Mouse (Mus musculus) neural tube, embryonic 14.5 days (tissue): ENCODE measurements around the gene Wap. TPM values are rescaled to one million over a fixed set of nuclear protein-coding genes. Genes with fewer than 3 reads are reported as not detected.

Experiments
- ATAC-seq: fragments of 200-750 bp; cut with Nextera tagmentation; 2 replicates; pipeline ENCODE4 v1.8.0; 2017; ENCODE audit warnings: low read depth, mild to moderate bottlenecking, moderate TSS enrichment, moderate library complexity
- H3K27ac ChIP-seq: fragments of 300-500 bp; sonication (generic); 2 replicates; pipeline ENCODE4 v1.5.1; 2014; ENCODE audit warnings: low read depth, mild to moderate bottlenecking, control low read depth, low read length, moderate library complexity, mixed read lengths
- H3K27me3 ChIP-seq: fragments of 300-500 bp; sonication (generic); 2 replicates; pipeline ENCODE4 v1.6.1; 2014; ENCODE audit warnings: low read length; ENCODE audit not compliant: control insufficient read depth, insufficient read depth
- H3K36me3 ChIP-seq: fragments of 300-500 bp; sonication (generic); 2 replicates; pipeline ENCODE4 v1.6.1; 2014; ENCODE audit warnings: low read length, mixed read lengths; ENCODE audit not compliant: control insufficient read depth, insufficient read depth
- H3K4me1 ChIP-seq: fragments of 300-500 bp; sonication (generic); 2 replicates; pipeline ENCODE4 v1.6.1; 2014; ENCODE audit warnings: low read length; ENCODE audit not compliant: control insufficient read depth, insufficient read depth
- H3K4me2 ChIP-seq: fragments of 300-500 bp; sonication (generic); 2 replicates; pipeline ENCODE4 v1.6.1; 2014; ENCODE audit warnings: mild to moderate bottlenecking, low read depth, low read length, control low read depth
- H3K4me3 ChIP-seq: fragments of 300-500 bp; sonication (generic); 2 replicates; pipeline ENCODE4 v1.5.1; 2014; ENCODE audit warnings: low read depth, low read length, control low read depth, mixed read lengths
- H3K9ac ChIP-seq: fragments of 300-500 bp; sonication (generic); replicated peaks from 2 replicates; pipeline ENCODE4 v1.6.1; 2014; ENCODE audit warnings: low read depth, mild to moderate bottlenecking, control low read depth, low read length, mixed read lengths
- H3K9me3 ChIP-seq: fragments of 300-500 bp; sonication (generic); 2 replicates; pipeline ENCODE4 v1.6.1; 2016; ENCODE audit warnings: low read length; ENCODE audit not compliant: control insufficient read depth
- WGBS: fragments of 180-500 bp; shearing (Covaris S2); extraction: QIAGEN DNeasy Blood & Tissue Kit; methylation state at CpG from one replicate; pipeline ENCODE4 v1.1.7; 2014; 5-methylcytosine and 5-hydroxymethylcytosine counted together
- polyA plus RNA-seq: library from polyadenylated mRNA; unstranded; fragments of >200 nt; fragmentation: Nextera tagmentation; extraction: Ambion mirVana; gene quantifications from 2 replicates; pipeline ENCODE4 v1.2.1, GENCODE M21; 2014

The Wap gene
- polyA plus RNA-seq, 1 experiment from 2014 or later: not detected

DNA sequence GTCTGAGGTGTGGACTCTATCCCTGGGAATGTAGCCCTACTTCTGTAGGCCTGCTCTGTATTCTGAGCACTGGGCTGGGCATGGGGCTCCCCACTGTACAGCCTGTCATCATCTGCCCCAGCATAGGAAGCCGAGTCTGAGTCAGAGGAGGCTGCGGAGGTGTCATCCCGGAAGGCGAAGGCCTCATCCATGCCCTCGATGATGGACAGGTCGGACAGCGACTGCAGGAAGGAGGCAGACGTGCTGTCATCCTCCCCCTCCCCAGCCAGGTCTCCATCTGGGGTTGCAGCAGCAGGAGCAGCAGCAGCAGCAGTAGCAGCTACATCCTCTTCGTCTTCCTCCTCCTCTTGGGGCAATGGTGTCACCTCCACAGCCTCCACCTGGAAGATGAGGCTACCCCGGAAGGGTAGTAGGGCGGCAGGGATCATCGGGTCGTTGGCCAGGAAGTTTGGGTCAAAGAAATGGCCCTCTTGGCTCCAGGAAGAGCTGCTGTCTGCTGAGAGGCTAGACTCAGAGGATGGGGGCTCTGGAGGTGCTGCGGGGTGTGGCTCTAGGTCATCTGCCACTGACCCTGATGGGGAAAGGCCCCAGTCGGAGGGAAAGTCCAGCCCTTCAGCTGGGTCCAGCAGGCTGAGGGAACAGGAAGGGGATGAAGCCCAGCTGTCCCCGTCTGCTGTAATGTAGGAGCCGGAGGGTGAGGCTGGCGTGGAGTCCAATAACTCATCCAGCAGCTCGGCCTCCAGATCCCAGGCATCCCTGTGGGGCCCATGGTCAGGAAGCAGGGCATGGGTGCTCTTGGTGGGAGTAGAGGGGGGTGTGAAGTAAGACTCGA is 36.6 kb downstream of the Wap start:
- no peaks in the 10 kb centered on the region for H3K9me3 ChIP-seq
- H3K4me3 ChIP-seq: no peak overlapping the region
- 73% methylated on average over 20 of the region's 20 CpGs for WGBS
- no peak overlapping the region for H3K4me2 ChIP-seq
- H3K4me1 ChIP-seq: peaks cover 52% of the 10 kb centered on the region
- no peaks in the 10 kb centered on the region for H3K27me3 ChIP-seq
- peaks cover 30% of the 10 kb centered on the region for H3K36me3 ChIP-seq
- H3K9ac ChIP-seq: peak overlapping the region; percentile 17; the same call in 1 of the 2 replicates
- no peak overlapping the region for H3K27ac ChIP-seq
- no peak for ATAC-seq

DNA sequence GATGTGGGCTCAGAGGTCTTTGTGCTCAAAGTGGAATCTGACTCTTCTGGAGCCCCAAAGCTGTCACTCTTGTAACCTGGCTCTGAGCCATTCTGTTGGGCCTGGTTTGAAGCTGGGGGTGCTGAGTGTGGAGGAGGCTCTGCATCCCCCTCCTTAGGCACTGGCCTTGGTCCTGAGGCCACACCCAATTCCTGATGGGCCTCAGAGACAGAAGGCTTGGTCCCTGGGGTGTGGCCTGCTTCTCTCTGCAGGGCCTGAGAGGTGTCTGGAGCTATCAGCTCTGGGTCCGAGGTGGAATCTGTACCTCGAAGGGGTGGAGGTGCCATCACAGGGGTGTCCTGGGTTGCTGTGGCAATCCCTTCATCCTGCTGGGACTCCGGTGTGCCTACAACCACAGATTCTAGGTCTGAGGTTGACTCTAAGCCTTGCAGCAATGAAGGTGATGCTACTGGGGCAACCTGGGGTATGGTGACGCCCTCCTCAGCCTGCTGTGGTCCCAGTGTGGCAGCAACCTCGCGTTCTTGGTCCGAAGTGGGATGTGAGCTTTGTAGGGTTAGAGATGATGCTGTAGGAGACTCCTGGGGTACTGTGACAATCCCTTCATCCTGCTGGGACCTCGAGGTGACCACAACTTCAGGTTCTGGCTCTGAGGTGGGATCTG is 38.0 kb downstream of the Wap start:
- no peak overlapping the region for H3K4me3 ChIP-seq
- peaks cover 35% of the 10 kb centered on the region for H3K36me3 ChIP-seq
- H3K4me2 ChIP-seq: no peak overlapping the region; the same call in 1 of the 2 replicates
- 86% methylated on average over 8 of the region's 8 CpGs for WGBS
- peak overlapping the region; percentile 78; the same call in 1 of the 2 replicates for H3K27ac ChIP-seq
- no peak overlapping the region for H3K9ac ChIP-seq
- no peak for ATAC-seq
- no peaks in the 10 kb centered on the region for H3K27me3 ChIP-seq
- no peaks in the 10 kb centered on the region for H3K9me3 ChIP-seq
- H3K4me1 ChIP-seq: peaks cover 52% of the 10 kb centered on the region

DNA sequence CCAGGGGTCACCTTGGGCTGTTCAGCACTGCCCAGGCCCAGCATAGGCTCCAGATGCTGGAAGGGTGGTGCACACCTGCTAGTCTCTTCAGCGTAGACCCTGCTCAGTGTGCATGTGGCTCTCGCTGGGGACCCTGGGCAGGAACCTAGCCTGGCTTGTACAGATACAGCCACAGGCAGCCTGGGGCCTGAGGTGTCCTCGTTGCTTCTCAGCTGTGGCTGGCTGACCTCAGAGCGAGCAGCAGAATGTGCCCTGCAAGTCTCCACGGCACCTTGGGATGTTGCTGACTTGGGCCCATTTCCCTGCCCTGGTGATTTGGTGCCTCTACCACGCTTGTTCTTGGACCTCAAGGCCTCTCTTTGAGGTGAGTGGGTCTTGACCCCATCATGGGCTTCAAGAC is 38.6 kb downstream of the Wap start:
- no peaks in the 10 kb centered on the region for H3K27me3 ChIP-seq
- no peaks in the 10 kb centered on the region for H3K9me3 ChIP-seq
- H3K9ac ChIP-seq: no peak overlapping the region
- peaks cover 35% of the 10 kb centered on the region for H3K36me3 ChIP-seq
- H3K4me1 ChIP-seq: peaks cover 52% of the 10 kb centered on the region
- no peak overlapping the region for H3K4me3 ChIP-seq
- H3K27ac ChIP-seq: peak overlapping the region; percentile 78
- WGBS: 76% methylated on average over 6 of the region's 6 CpGs
- ATAC-seq: peak; percentile 15; the same call in 1 of the 2 replicates
- H3K4me2 ChIP-seq: peak overlapping the region; percentile 50; the same call in 1 of the 2 replicates

DNA sequence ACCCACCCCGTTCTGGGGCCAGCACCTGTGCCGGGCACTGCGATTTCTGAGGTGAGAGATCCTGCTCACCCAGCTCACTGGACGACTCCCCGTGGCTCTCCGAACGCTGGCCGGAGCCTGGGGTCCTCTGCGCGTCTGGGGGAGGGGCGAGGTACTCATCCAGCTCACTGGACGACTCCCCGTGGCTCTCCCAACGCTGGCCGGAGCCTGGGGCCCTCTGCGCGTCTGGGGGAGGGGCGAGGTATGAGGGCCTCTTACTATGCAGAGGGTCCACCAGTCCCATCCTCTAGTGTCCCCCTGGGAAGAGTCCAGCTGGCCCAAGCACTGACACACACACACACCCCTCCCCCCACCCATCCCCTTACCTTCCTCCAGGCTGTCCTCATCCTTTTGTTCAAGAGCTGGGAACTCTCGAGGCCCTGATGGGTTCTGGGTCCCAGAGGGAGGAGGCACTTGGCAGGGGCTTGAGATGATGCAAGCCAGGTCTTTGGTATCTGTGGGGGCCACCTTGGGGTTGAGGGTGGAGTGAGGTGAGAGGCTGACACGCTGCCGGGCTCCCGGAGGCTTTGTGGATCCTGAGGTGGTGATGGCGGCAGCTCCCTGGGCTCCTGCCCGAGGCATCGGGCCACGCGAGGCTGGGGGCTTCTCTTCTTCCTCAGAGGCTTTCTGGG is 39.3 kb downstream of the Wap start:
- H3K9me3 ChIP-seq: no peaks in the 10 kb centered on the region
- peaks cover 46% of the 10 kb centered on the region for H3K4me1 ChIP-seq
- H3K36me3 ChIP-seq: peaks cover 39% of the 10 kb centered on the region

DNA sequence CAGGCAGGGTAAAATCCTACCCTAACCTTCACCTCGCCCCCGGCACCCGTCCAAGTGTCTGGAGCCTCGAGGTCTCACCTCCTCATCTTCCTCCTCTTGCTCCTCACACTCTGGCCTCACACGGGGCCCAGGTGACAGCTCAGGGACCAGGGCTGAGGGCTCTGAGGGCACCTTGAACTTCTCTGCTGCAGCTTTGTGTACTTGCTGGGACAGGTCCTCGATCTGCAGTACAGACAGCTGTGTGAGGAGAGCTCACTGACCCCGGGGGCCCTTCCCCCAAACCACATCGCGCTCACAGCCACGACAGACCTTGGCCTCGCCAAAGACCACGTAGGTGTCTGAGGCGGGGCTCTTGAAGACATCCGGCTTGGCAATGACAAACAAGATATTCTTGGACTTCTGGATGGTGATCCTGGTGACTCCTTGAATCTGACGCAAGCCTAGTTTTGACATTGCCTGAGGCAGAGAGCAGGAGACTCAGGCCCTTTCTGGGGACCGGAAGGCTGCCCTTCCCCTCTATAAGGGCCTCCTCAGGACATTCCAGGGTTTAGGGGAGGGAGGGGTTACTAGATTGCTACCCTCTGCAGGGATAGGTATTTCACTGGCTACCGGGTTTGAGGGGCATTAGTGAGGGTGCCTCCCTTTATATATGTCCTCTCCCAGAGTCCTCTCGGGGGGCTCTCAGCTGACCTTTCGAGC is 40.1 kb downstream of the Wap start:
- Histone ChIP-seq H3K27me3 (no peaks in the 10 kb centered on the region), H3K36me3 (peaks cover 39% of the 10 kb centered on the region), H3K9me3 (no peaks in the 10 kb centered on the region), H3K27ac (peak overlapping the region; percentile 78), H3K4me2 (peak overlapping the region; percentile 50), H3K4me1 (peaks cover 38% of the 10 kb centered on the region), H3K4me3 (0 out of 2 replicates have a peak overlapping the region, but pooled peaks have one; percentile 18), H3K9ac (peak overlapping the region; percentile 52)
- 61% methylated on average over 19 of the region's 19 CpGs for WGBS
- peak; percentile 3; the same call in 1 of the 2 replicates for ATAC-seq

More for the DNA sequence above, 39.3 kb downstream of the Wap start:
- 8% methylated on average over 22 of the region's 27 CpGs for WGBS
- Histone ChIP-seq H3K4me3 (peak overlapping the region; percentile 18; the same call in 1 of the 2 replicates), H3K9ac (peak overlapping the region; percentile 52), H3K4me2 (peak overlapping the region; percentile 50), H3K27ac (peak overlapping the region; percentile 78), H3K27me3 (no peaks in the 10 kb centered on the region)
- ATAC-seq: peak; percentile 32

DNA sequence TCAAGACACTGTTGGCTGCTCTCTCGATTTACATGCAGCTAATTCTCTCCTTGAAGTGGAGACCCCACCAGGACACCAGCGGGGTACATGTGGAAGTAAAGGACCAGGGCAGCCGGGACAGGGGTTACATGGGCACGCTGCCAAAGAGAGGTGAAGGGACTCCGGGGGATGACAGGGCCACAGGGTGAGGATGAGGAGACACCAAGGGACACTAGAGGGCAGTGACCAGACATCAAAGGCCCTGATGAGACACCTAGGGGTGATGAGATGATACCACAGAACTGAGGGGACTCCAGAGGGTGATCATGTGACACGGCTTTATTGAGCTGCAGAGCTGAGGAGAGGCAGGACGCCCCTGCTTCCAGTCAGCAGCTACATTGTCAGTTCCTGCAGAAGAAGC is 40.9 kb downstream of the Wap start:
- Histone ChIP-seq H3K36me3 (peaks cover 38% of the 10 kb centered on the region), H3K27ac (peak overlapping the region; percentile 78), H3K4me1 (peaks cover 31% of the 10 kb centered on the region), H3K4me3 (no peak overlapping the region), H3K4me2 (no peak overlapping the region), H3K27me3 (no peaks in the 10 kb centered on the region), H3K9me3 (no peaks in the 10 kb centered on the region), H3K9ac (no peak overlapping the region)
- 0 out of 2 replicates have a peak, but pooled peaks have one; percentile 0 for ATAC-seq
- 61% methylated on average over 7 of the region's 7 CpGs for WGBS

DNA sequence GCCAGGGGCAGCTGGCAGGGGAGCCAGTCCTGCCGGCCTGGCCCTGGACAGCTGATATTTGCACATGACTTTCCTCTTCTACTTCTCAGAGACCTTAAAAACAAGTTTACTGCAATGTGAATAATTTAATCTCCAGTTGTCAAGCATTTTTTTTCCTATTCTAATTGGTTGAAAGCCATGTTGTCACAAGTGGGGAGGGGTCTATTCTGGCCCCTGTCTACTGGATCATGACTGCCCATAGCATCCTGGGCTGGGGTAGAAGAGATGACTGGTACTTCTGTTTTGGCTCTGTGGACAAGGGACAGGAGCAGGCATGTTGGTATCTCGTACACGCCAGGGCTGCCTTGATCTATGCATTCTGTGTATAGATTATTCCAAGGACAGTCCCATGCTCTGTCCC is 41.8 kb downstream of the Wap start:
- WGBS: 92% methylated on average over 3 of the region's 3 CpGs
- H3K4me1 ChIP-seq: peaks cover 27% of the 10 kb centered on the region
- H3K27ac ChIP-seq: no peak overlapping the region
- no peak overlapping the region for H3K4me3 ChIP-seq
- peaks cover 39% of the 10 kb centered on the region for H3K36me3 ChIP-seq
- H3K27me3 ChIP-seq: no peaks in the 10 kb centered on the region
- H3K9me3 ChIP-seq: no peaks in the 10 kb centered on the region
- H3K9ac ChIP-seq: no peak overlapping the region
- no peak overlapping the region for H3K4me2 ChIP-seq
- ATAC-seq: no peak

DNA sequence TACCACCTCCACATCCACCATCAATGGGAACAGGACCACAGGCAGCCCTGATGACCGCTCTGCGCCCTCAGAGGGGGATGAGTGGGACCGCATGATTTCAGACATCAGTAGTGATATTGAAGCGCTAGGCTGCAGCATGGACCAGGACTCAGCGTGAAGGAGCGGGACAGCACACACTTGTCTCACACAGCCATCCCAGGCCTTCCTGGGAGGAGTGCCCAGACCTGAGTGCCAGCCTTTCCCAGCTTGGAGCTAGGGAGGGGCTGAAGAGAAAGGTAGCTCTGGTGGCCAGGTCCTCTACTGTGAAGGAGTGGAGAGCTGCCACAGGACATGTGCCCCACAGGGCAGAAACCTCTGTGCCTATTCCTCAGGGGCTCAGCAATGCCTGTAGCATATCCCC is 42.2 kb downstream of the Wap start:
- Histone ChIP-seq H3K9me3 (no peaks in the 10 kb centered on the region), H3K9ac (no peak overlapping the region), H3K4me1 (peaks cover 27% of the 10 kb centered on the region), H3K4me2 (no peak overlapping the region), H3K27ac (no peak overlapping the region), H3K36me3 (peaks cover 37% of the 10 kb centered on the region), H3K27me3 (no peaks in the 10 kb centered on the region), H3K4me3 (no peak overlapping the region)
- WGBS: 97% methylated on average over 6 of the region's 6 CpGs
- no peak for ATAC-seq
